Mouse (Mus musculus) lung, embryonic 14.5 days (tissue): ENCODE results near the gene Gm15217. TPM values are rescaled to one million over a fixed set of nuclear protein-coding genes. Genes with fewer than 3 reads are reported as not detected.

ENCODE experiments used
- ATAC-seq: fragments of 200-750 bp; cut with Nextera tagmentation; 2 replicates; pipeline ENCODE4 v1.8.0; 2017; ENCODE audit warnings: mild to moderate bottlenecking, moderate TSS enrichment, moderate library complexity; ENCODE audit not compliant: insufficient read depth
- DNase-seq: peaks from one replicate; pipeline ENCODE4 v3.0.0-alpha.2; 2015
- H3K27ac ChIP-seq: fragments of 300-500 bp; sonication (generic); 2 replicates; pipeline ENCODE4 v1.5.1; 2014; ENCODE audit warnings: low read depth, mild to moderate bottlenecking, moderate library complexity
- H3K27me3 ChIP-seq: fragments of 300-500 bp; sonication (generic); 2 replicates; pipeline ENCODE4 v1.6.1; 2014; ENCODE audit warnings: low read length, control low read depth; ENCODE audit not compliant: insufficient read depth
- H3K36me3 ChIP-seq: fragments of 300-500 bp; sonication (generic); 2 replicates; pipeline ENCODE4 v1.6.1; 2014; ENCODE audit warnings: control low read depth; ENCODE audit not compliant: insufficient read depth
- H3K4me1 ChIP-seq: fragments of 300-500 bp; sonication (generic); 2 replicates; pipeline ENCODE4 v1.6.1; 2014; ENCODE audit warnings: antibody characterized with exemption, control low read depth; ENCODE audit not compliant: insufficient read depth
- H3K4me2 ChIP-seq: fragments of 300-500 bp; sonication (generic); 2 replicates; pipeline ENCODE4 v1.6.1; 2014; ENCODE audit warnings: mild to moderate bottlenecking
- H3K4me3 ChIP-seq: fragments of 300-500 bp; sonication (generic); 2 replicates; pipeline ENCODE4 v1.5.1; 2014; ENCODE audit warnings: low read depth, low read length
- H3K9ac ChIP-seq: fragments of 300-500 bp; sonication (generic); 2 replicates; pipeline ENCODE4 v1.6.1; 2014
- H3K9me3 ChIP-seq: fragments of 300-500 bp; sonication (generic); 2 replicates; pipeline ENCODE4 v1.6.1; 2016; ENCODE audit warnings: low read depth, low read length, control low read depth
- CTCF ChIP-seq: IDR thresholded peaks from 2 replicates; pipeline ENCODE4 v1.5.1; 2016; ENCODE audit warnings: antibody characterized with exemption, low read depth
- WGBS: fragments of 180-500 bp; shearing (Covaris S2); extraction: QIAGEN DNeasy Blood & Tissue Kit; methylation state at CpG from one replicate; pipeline ENCODE4 v1.1.7; 2014; 5-methylcytosine and 5-hydroxymethylcytosine counted together
- polyA plus RNA-seq: library from polyadenylated mRNA; unstranded; fragments of >200 nt; fragmentation: Nextera tagmentation; extraction: Ambion mirVana; gene quantifications from 2 replicates; pipeline ENCODE4 v1.2.1, GENCODE M21; 2014

The Gm15217 gene
- polyA plus RNA-seq, 1 experiment from 2014 or later = 0.53 TPM

DNA sequence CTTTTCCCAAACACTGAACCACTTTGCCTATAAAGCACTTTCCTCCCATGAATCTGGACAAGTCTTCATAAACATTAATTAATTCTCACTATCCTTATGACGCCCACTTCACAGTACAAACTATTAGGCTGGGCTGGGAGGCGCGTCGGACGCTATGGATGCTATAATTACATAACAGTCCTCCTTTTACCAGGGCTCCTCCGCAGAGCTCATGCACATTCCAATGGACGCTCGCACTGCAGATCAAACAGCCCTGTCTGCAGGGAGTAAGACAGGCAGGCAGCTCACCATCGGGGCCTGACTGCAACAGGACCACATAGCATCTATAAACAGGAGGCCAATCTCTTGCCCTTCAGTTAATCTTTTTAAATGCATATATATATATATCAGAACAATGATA is 6.8 kb upstream of the Gm15217 start:
- Histone ChIP-seq H3K27ac (no peak overlapping the region), H3K4me3 (no peak overlapping the region), H3K27me3 (no peaks in the 10 kb centered on the region), H3K9ac (no peak overlapping the region), H3K36me3 (no peaks in the 10 kb centered on the region), H3K4me1 (no peaks in the 10 kb centered on the region), H3K4me2 (no peak overlapping the region), H3K9me3 (no peaks in the 10 kb centered on the region)
- WGBS = 24% methylated on average over 9 of the region's 9 CpGs
- TF ChIP-seq CTCF = no peak
- DNase-seq (peak; percentile 29), ATAC-seq (no peak; the same call in 1 of the 2 replicates)

DNA sequence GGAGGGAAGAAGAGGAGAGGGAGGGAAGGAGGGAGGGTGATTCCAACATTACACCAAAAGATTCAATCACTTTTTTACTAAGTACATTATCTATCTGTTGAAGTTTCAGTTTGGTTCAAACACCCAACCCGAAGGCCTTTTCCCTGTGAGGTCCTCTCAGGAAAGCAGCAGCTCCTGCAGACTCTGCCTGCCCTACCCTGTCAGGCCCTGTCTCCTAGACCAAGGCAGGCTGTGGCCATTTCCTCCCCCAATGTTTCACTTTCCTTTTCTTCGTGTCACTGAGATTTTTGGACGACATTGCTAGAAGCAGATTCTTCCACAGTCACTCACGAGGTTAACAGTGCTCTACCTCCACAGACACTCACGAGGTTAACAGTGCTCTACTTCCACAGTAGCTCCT is 3.4 kb upstream of the Gm15217 start:
- no peaks in the 10 kb centered on the region for H3K9me3 ChIP-seq
- H3K4me3 ChIP-seq = no peak overlapping the region
- H3K27ac ChIP-seq = no peak overlapping the region
- TF ChIP-seq CTCF = no peak
- no peak overlapping the region for H3K9ac ChIP-seq
- 0 out of 2 replicates have a peak, but pooled peaks cover 5% of the 10 kb centered on the region for H3K36me3 ChIP-seq
- no peak overlapping the region for H3K4me2 ChIP-seq
- no peak for DNase-seq
- peaks cover 7% of the 10 kb centered on the region; the same call in 1 of the 2 replicates for H3K4me1 ChIP-seq
- no peaks in the 10 kb centered on the region for H3K27me3 ChIP-seq
- no peak for ATAC-seq
- WGBS = 56% methylated on average over 5 of the region's 5 CpGs

DNA sequence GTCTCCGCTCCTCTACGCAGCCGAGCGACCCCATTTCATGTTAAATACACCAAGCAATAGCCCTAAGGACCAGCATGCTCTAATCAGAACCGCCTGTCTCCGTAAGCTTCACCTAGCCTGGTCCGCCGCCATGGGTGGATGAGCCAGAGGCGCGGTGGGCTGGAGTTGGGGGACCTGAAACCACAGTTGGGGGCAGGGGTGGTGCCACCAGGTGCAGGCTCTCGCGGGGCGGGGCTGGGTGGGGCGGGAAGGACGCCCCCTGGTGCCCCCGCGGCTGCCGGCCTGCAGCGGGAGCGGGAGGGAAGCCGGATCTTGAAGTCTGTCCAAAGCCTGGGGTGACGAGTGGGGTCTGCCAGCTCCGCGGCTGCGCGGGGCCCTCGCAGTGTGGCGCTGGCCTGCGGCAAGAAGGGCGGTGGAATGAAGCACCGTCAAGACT is 1.1 kb downstream of the Gm15217 start:
- peak overlapping the region; percentile 60 for H3K4me2 ChIP-seq
- no peaks in the 10 kb centered on the region for H3K27me3 ChIP-seq
- H3K27ac ChIP-seq = peak overlapping the region; percentile 58; the same call in 1 of the 2 replicates
- TF ChIP-seq CTCF = no peak
- ATAC-seq = peak; percentile 70
- no peaks in the 10 kb centered on the region for H3K9me3 ChIP-seq
- 14% methylated on average over 31 of the region's 31 CpGs for WGBS
- peak overlapping the region; percentile 10; the same call in 1 of the 2 replicates for H3K4me3 ChIP-seq
- H3K9ac ChIP-seq = peak overlapping the region; percentile 40
- H3K4me1 ChIP-seq = peaks cover 14% of the 10 kb centered on the region; the same call in 1 of the 2 replicates
- H3K36me3 ChIP-seq = peaks cover 37% of the 10 kb centered on the region
- peak; percentile 72 for DNase-seq

DNA sequence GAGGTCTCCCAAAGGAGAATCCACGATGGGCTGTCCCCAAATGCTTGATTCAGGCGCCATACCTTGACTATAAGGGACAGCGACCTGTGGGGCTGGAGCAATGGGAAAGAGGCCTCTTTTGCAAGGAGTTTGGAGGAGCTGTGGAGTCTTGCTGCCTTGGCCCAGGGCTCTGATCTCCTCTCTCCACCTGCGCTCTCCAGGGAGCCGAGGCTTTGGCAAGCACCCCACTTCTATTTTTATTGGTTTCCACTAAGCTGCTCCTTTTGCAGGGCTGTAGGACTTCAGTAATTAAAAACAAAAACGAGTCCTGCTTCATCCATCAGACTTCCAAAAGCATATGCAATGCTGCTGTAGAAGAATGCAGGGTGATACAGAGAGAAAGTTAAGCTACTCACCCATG is 2.2 kb downstream of the Gm15217 start:
- Histone ChIP-seq H3K27ac (no peak overlapping the region), H3K27me3 (no peaks in the 10 kb centered on the region), H3K9me3 (no peaks in the 10 kb centered on the region), H3K4me1 (peaks cover 14% of the 10 kb centered on the region; the same call in 1 of the 2 replicates), H3K36me3 (peaks cover 43% of the 10 kb centered on the region), H3K4me3 (no peak overlapping the region), H3K4me2 (no peak overlapping the region; the same call in 1 of the 2 replicates), H3K9ac (no peak overlapping the region)
- 44% methylated on average over 6 of the region's 6 CpGs for WGBS
- ATAC-seq = no peak
- no peak for DNase-seq
- no peak for TF ChIP-seq CTCF

DNA sequence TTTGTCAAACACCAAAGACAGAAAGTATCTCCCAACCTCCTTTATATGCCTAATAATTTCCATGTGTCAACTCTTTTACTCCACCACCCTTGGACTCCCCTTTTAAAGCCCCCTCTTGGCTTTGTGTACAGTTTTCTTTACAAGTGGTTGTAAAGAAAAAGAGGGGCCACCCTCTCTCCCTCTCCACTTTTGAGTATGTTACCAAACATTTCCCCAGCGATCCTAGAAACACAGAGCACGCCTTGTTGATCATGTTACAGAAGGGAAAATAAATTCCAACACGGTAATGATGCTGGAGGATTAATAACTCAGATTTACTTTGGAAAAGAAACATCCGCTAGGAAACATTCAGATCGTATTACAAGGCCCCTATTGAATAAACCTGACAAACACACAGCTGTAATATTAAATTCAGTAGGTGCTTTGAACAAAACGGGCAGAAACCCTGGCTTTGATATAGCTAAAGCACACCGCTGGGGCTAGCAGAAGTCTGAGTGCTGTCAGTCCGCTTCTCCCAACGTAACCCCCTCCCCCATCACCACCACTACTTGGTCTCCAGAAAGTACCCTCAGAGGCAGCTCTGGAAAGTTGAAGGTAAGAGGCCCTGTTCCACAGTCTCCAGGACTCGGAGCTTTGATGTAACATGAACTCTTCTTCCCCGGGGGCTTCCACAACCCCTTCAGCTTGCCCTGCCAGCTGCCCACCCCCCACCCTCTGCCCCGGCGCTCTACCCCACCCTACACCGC is 5.9 kb downstream of the Gm15217 start:
- DNase-seq (peak; percentile 34), ATAC-seq (no peak)
- Histone ChIP-seq H3K27me3 (peaks cover 4% of the 10 kb centered on the region), H3K27ac (0 out of 2 replicates have a peak overlapping the region, but pooled peaks have one; percentile 18), H3K36me3 (peaks cover 38% of the 10 kb centered on the region), H3K4me1 (peaks cover 14% of the 10 kb centered on the region), H3K9me3 (no peaks in the 10 kb centered on the region), H3K4me2 (peak overlapping the region; percentile 62), H3K4me3 (peak overlapping the region; percentile 61), H3K9ac (peak overlapping the region; percentile 58)
- no peak for TF ChIP-seq CTCF
- WGBS = 8% methylated on average over 14 of the region's 14 CpGs

DNA sequence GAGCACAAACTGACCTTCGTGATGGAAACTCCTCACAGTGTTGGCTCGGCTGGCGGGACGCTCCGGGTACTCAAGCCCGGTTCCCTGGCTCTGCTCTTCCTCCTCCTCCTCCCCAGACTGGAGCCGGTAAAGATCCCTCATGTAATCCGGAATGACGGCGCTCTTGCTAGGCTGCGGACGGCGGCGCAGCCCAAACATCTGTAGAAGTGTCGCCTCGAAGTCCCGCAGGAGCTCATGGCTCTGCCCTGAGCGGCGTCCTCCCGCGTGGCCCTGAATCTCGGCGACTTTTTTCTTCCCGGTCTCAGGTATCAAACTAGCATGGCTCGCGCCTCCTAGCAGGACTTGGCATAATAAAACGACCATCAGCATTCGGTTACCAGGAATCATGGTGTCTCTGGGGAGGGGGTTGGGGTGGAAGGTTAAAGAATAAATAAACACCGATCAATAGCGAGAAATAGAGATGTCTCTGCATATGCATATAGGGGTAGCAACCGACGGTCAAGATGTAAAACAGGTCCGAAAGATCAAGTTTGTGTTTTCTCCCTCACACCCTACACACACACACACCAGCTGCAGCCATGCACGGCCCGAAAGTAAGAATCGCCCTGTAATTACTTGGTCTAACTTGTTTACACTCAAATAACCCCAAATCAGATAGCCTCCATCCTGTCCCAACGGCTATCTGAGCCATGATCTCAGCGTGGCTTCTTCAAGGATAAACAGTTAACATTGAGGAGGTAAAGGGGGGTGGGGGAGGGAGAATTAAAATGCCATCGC is 6.7 kb downstream of the Gm15217 start:
- ATAC-seq = no peak
- under 1% methylated on average over 39 of the region's 39 CpGs for WGBS

More for the DNA sequence above, 6.7 kb downstream of the Gm15217 start:
- no peaks in the 10 kb centered on the region for H3K9me3 ChIP-seq
- H3K4me1 ChIP-seq = peaks cover 7% of the 10 kb centered on the region
- TF ChIP-seq CTCF = no peak
- H3K27me3 ChIP-seq = peaks cover 4% of the 10 kb centered on the region
- peak overlapping the region; percentile 22; the same call in 1 of the 2 replicates for H3K27ac ChIP-seq
- peaks cover 37% of the 10 kb centered on the region for H3K36me3 ChIP-seq
- peak overlapping the region; percentile 62 for H3K4me2 ChIP-seq
- H3K4me3 ChIP-seq = peak overlapping the region; percentile 61
- peak overlapping the region; percentile 58 for H3K9ac ChIP-seq
- peak; percentile 56 for DNase-seq
